Mouse (Mus musculus) midbrain, embryonic 13.5 days (tissue): ENCODE data around the gene Cyth2. TPM values are rescaled to one million over a fixed set of nuclear protein-coding genes. Genes with fewer than 3 reads are reported as not detected.

ENCODE experiments used
- ATAC-seq: fragments of 200-750 bp; cut with Nextera tagmentation; 2 replicates; pipeline ENCODE4 v1.8.0; 2017; ENCODE audit warnings: mild to moderate bottlenecking, moderate TSS enrichment, moderate library complexity
- H3K27ac ChIP-seq: fragments of 300-500 bp; sonication (generic); 2 replicates; pipeline ENCODE4 v1.5.1; 2015; ENCODE audit warnings: inconsistent platforms, mild to moderate bottlenecking, moderate library complexity
- H3K27me3 ChIP-seq: fragments of 300-500 bp; sonication (generic); 2 replicates; pipeline ENCODE4 v1.6.1; 2015; ENCODE audit warnings: mild to moderate bottlenecking, inconsistent platforms
- H3K36me3 ChIP-seq: fragments of 300-500 bp; sonication (generic); 2 replicates; pipeline ENCODE4 v1.6.1; 2015; ENCODE audit warnings: mild to moderate bottlenecking, inconsistent platforms
- H3K4me1 ChIP-seq: fragments of 300-500 bp; sonication (generic); replicated peaks from 2 replicates; pipeline ENCODE4 v1.6.1; 2015; ENCODE audit warnings: inconsistent platforms
- H3K4me2 ChIP-seq: fragments of 300-500 bp; sonication (generic); replicated peaks from 2 replicates; pipeline ENCODE4 v1.6.1; 2015; ENCODE audit warnings: moderate library complexity, mild to moderate bottlenecking, inconsistent platforms
- H3K4me3 ChIP-seq: fragments of 300-500 bp; sonication (generic); replicated peaks from 2 replicates; pipeline ENCODE4 v1.5.1; 2015; ENCODE audit warnings: mild to moderate bottlenecking, inconsistent platforms
- H3K9ac ChIP-seq: fragments of 300-500 bp; sonication (generic); replicated peaks from 2 replicates; pipeline ENCODE4 v1.6.1; 2015; ENCODE audit warnings: mild to moderate bottlenecking, inconsistent platforms
- H3K9me3 ChIP-seq: fragments of 300-500 bp; sonication (generic); 2 replicates; pipeline ENCODE4 v1.6.1; 2016; ENCODE audit warnings: mild to moderate bottlenecking, inconsistent platforms
- WGBS: fragments of 180-500 bp; shearing (Covaris S2); methylation state at CpG from one replicate; pipeline ENCODE4 v1.1.7; 2015; 5-methylcytosine and 5-hydroxymethylcytosine counted together
- polyA plus RNA-seq: library from polyadenylated mRNA; unstranded; fragments of >200 nt; fragmentation: Nextera tagmentation; extraction: Ambion mirVana; gene quantifications from 2 replicates; pipeline ENCODE4 v1.2.1, GENCODE M21; 2015

Gene Cyth2
- polyA plus RNA-seq, 1 experiment from 2014 or later, result 362 TPM

DNA sequence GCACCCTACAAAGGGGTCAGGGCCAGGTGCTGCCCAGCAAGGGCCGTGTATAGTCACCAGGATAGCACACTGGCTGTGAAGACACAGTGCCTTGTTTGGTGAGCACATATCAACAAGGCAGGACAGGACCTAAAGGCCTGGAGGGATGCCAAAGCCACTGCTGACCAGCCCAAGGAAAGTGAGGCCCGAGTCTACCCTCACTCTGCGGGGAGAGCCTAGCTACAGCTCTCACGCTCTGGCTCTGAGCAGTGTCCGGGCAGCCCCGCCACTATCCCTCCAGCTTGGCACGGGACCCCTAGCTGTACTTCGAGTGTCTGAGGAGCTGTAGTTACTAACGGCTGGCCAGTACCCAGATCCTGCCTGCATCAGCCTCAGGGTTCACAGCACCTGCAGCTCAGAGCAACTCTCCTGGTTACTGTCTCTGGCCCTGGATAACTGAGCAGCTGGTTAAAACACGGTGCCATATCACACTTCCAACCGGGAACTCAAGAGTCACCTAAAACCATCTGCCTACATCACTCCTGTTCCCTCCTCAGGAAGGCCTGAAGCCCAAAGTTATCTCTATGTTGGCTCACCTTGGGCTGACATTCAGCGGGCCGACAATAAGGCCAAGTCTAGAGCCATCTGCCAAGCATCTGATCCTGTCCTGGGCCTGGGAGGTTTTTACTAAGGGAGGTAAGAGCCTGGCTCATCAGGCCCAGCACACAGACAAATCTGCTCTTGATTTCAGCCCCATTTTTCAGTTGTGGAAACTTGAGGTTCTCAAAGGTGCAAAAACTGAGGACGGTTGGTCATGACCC lies 4.9 kb downstream of the Cyth2 start:
- no peak overlapping the region for H3K4me2 ChIP-seq
- H3K9me3 ChIP-seq, result no peaks in the 10 kb centered on the region
- H3K9ac ChIP-seq, result no peak overlapping the region
- peaks cover 40% of the 10 kb centered on the region for H3K4me1 ChIP-seq
- no peak for ATAC-seq
- peaks cover 72% of the 10 kb centered on the region for H3K36me3 ChIP-seq
- no peak overlapping the region for H3K27ac ChIP-seq
- WGBS, result 89% methylated on average over 14 of the region's 14 CpGs
- no peaks in the 10 kb centered on the region for H3K27me3 ChIP-seq
- no peak overlapping the region for H3K4me3 ChIP-seq

DNA sequence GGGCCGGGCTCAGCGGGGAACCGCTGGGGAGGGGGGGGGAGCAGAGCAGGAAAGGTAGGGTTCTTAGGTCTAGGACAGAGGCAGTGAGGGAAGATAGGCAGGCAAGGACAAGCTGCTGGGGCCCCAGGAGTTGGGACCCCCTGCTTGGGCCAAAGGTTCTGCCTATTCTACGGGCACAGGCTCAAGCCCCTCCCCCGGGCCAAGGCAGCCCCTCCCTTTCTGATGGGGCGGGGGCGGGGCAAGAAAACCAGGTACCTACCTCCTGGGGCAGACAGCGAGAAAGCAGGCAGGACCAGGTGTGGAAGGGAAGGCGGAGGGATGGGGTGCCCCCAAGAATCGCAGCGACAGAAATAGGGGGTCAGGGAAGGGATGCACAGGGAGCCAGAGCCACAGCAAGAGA lies 5.9 kb downstream of the Cyth2 start:
- H3K4me3 ChIP-seq, result no peak overlapping the region
- H3K4me2 ChIP-seq, result no peak overlapping the region
- peaks cover 82% of the 10 kb centered on the region for H3K36me3 ChIP-seq
- peak overlapping the region; percentile 53; the same call in 1 of the 2 replicates for H3K27ac ChIP-seq
- no peak for ATAC-seq
- H3K9ac ChIP-seq, result no peak overlapping the region
- WGBS, result 37% methylated on average over 9 of the region's 11 CpGs
- H3K9me3 ChIP-seq, result no peaks in the 10 kb centered on the region
- H3K27me3 ChIP-seq, result no peaks in the 10 kb centered on the region
- H3K4me1 ChIP-seq, result peaks cover 40% of the 10 kb centered on the region

DNA sequence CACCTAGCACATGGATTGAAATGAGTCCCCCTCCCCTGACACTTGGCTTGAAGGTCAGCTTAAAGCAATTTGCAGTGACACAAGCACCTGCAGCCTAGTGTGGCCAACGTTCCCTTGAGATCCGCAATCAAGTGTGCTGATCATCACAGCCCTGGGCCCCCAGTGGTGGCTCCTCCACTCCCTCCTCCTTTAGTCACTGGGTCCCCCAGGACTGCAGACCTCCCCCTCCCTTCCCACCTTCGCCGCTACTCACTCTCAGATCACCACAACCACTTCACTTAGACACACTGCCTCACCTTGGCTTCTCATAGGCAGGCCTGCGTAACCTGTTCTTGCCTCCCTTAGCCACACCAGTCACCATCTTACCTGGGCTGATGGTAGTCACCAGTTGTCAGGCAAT lies 8.4 kb downstream of the Cyth2 start:
- Histone ChIP-seq H3K4me2 (no peak overlapping the region), H3K4me3 (no peak overlapping the region), H3K27me3 (no peaks in the 10 kb centered on the region), H3K36me3 (peaks cover 87% of the 10 kb centered on the region), H3K9me3 (no peaks in the 10 kb centered on the region), H3K27ac (peak overlapping the region; percentile 31; the same call in 1 of the 2 replicates), H3K9ac (no peak overlapping the region), H3K4me1 (peaks cover 23% of the 10 kb centered on the region)
- WGBS, result 59% methylated on average over 5 of the region's 5 CpGs
- ATAC-seq, result no peak

DNA sequence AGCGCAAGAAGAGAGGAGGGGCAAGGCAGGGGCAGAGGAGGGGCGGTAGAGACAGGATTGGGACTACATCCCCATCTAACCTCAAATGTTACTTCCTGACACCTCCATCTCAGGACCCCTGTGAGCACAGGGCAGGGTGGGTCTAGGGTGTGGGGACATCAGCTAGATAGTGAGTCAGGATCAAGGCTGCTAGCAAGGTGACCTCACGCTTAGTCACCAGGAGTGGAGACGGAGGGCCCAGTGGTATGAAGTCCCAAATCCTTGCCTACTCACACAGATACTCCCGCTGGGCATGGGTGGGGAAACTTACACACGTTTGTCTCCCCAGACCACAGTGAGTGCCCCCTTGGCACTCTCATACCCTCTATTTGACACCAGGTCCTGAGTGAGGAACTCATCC lies 11.8 kb downstream of the Cyth2 start:
- Histone ChIP-seq H3K9ac (no peak overlapping the region), H3K9me3 (no peaks in the 10 kb centered on the region), H3K27me3 (peaks cover 15% of the 10 kb centered on the region; the same call in 1 of the 2 replicates), H3K4me2 (no peak overlapping the region), H3K27ac (no peak overlapping the region), H3K4me1 (peaks cover 31% of the 10 kb centered on the region), H3K4me3 (no peak overlapping the region), H3K36me3 (peaks cover 80% of the 10 kb centered on the region)
- ATAC-seq, result no peak
- WGBS, result 94% methylated on average over 6 of the region's 6 CpGs

DNA sequence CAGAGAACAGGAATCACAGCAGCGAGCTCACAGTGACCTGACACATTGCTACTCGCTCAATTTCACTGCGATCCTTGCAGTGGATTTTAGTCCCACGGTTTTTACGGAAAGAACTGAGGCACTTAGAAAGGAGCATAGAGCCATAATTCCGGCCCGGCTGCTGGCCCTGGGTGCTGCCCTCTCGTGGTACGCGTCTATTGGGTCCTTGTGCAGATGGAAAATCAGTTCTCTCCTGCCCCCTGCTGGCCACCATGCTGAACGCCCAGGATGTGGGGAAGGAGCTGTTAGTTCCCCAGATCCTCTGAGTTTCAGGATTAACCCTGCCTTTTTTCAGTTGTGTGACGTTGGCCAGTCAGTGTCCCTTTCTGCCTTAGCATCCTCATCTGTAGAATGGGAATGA lies 13.0 kb downstream of the Cyth2 start:
- 3% methylated on average over 12 of the region's 12 CpGs for WGBS
- Histone ChIP-seq H3K9me3 (no peaks in the 10 kb centered on the region), H3K27me3 (peaks cover 28% of the 10 kb centered on the region), H3K4me2 (no peak overlapping the region), H3K4me3 (no peak overlapping the region), H3K36me3 (peaks cover 78% of the 10 kb centered on the region), H3K4me1 (peaks cover 39% of the 10 kb centered on the region), H3K9ac (no peak overlapping the region), H3K27ac (peak overlapping the region; percentile 40; the same call in 1 of the 2 replicates)
- ATAC-seq, result peak; percentile 41; the same call in 1 of the 2 replicates

DNA sequence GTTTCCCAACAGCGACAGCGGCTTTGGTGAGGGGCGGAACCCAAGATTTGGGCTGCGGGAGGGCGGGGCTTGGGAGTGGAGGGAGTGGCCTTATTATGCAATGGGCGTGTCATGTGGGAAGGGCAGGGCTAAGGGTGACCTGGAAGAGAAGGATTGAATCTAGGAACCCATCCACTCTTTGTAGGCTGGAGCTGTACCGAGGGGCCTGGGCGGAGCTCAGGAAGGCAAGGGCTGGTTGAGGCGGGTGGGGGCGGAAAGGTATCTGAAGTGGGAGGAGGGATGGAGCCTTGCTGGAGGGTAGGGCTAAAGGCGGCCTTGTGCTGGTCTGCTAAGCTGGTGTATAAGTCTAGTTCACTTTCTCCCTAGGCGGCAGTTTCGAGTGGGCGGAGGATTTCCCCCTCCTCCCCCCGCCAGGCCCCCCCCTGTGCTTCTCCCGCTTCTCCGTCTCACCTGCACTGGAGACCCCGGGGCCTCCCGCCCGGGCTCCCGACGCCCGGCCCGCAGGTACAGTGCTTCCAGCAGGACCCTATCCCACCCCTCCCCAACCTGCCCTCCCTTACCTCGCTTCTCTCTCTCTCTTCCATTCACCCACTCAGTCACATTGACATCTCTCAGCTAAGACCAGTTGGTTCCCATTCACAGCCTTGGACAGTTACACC lies 13.7 kb downstream of the Cyth2 start:
- 24% methylated on average over 21 of the region's 25 CpGs for WGBS
- Histone ChIP-seq H3K27me3 (peaks cover 34% of the 10 kb centered on the region), H3K4me1 (peaks cover 34% of the 10 kb centered on the region), H3K4me3 (no peak overlapping the region), H3K9me3 (no peaks in the 10 kb centered on the region), H3K27ac (peak overlapping the region; percentile 40; the same call in 1 of the 2 replicates), H3K4me2 (no peak overlapping the region), H3K9ac (no peak overlapping the region), H3K36me3 (peaks cover 80% of the 10 kb centered on the region)
- ATAC-seq, result no peak

DNA sequence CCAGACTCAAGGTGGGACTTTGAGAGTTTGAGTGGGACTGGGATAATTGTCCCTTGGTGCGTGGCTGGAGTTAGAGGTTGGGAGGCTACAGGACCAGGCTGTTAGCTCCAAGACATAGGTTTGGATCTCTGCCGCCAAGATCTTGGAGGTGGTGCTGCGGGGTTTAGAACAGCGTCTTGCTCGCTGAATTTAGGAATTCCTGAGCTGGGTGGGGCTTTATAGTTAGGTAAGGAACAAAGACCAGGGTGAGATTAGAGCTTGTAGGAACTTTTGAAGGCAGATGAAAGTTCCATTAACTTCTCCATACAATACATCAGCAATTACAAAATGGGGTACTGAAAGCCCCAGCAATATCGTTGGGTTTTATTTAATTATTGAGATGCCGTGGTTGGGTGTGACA lies 14.4 kb downstream of the Cyth2 start:
- H3K27ac ChIP-seq, result no peak overlapping the region
- ATAC-seq, result no peak
- H3K27me3 ChIP-seq, result peaks cover 41% of the 10 kb centered on the region
- H3K4me3 ChIP-seq, result no peak overlapping the region
- no peaks in the 10 kb centered on the region for H3K9me3 ChIP-seq
- peaks cover 86% of the 10 kb centered on the region for H3K36me3 ChIP-seq
- no peak overlapping the region for H3K4me2 ChIP-seq
- no peak overlapping the region for H3K9ac ChIP-seq
- WGBS, result 49% methylated on average over 7 of the region's 7 CpGs
- H3K4me1 ChIP-seq, result peaks cover 34% of the 10 kb centered on the region

DNA sequence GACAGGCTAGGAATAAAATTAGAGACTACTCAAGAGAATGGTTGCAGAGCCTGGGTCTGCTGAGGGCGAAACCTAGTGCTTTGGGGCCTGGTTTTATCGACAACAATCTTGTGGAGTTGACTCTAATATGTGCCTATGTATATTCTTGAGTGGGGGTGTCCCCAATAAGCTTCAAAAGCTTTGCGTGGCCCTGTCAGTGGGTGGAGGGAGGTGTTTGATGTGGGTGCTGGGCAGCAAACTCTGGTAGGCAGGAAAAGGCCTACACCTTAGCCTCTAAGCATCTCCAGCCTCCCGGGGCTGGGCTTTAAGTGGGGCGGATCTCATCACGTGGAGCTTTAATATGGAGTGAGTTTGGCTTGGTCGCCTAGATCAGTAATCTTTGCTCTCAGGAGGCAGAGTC lies 15.4 kb downstream of the Cyth2 start:
- H3K27ac ChIP-seq, result no peak overlapping the region
- ATAC-seq, result no peak
- H3K36me3 ChIP-seq, result peaks cover 91% of the 10 kb centered on the region
- no peak overlapping the region for H3K9ac ChIP-seq
- H3K4me3 ChIP-seq, result no peak overlapping the region
- no peaks in the 10 kb centered on the region for H3K9me3 ChIP-seq
- H3K27me3 ChIP-seq, result peaks cover 49% of the 10 kb centered on the region
- H3K4me1 ChIP-seq, result peaks cover 34% of the 10 kb centered on the region
- 57% methylated on average over 7 of the region's 7 CpGs for WGBS
- H3K4me2 ChIP-seq, result peak overlapping the region; percentile 58

DNA sequence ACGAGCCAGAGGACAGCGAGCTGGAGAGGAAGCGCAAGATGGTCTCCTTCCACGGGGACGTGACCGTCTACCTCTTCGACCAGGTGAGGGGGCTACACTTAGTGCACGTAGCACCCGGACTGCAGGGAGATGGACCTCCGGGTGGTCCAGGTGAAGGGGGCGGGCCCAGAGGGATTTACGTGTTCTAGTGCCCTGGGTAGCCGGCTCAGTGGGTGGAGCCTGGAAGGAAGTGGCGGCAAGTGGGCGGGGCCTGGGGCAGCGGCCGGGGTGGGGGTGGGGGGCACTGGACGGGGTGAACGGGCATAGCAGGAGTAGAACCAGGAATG lies 15.9 kb downstream of the Cyth2 start:
- Histone ChIP-seq H3K36me3 (peaks cover 91% of the 10 kb centered on the region), H3K9me3 (no peaks in the 10 kb centered on the region), H3K4me3 (peak overlapping the region; percentile 36), H3K4me2 (peak overlapping the region; percentile 58), H3K27ac (no peak overlapping the region), H3K4me1 (peaks cover 34% of the 10 kb centered on the region), H3K27me3 (peaks cover 49% of the 10 kb centered on the region), H3K9ac (peak overlapping the region; percentile 68)
- ATAC-seq, result no peak
- WGBS, result 1% methylated on average over 19 of the region's 19 CpGs

DNA sequence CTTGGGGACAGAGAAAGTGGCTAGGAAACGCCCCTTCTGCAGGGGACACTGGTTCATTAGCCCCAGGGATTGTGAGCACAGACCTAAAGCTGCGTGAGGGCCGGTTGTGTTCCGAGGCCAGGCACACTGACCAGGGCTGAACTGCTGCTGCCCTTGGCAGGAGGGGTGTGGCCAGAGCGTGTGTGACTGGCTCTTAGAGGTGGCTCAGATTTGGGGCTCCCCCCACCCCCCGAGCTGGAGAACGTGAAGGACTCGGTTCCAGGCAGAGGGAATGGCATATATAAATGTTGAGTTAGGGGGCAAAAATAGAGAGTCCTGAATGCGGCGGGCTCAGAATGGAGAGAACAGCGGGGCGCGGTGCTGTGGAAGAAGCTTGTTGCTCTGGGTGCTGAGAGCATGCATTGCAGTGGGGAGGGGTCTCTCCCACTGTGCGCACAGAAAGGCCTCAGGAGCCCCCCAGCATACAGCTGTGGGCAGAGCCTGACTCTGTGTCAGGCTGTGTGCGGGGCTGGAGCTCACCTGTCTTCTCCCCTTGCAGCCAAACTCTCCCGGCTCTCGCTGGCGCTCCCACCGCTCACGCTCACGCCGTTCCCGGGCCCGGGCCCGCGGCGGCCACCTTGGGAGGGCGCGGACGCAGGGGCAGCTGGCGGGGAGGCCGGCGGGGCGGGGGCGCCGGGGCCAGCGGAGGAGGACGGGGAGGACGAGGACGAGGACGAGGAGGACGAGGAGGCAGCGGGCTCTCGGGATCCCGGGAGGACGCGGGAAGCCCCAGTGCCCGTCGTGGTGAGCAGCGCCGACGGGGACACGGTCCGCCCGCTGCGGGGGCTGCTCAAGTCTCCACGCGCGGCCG lies 16.5 kb downstream of the Cyth2 start:
- peaks cover 34% of the 10 kb centered on the region for H3K4me1 ChIP-seq
- WGBS, result 2% methylated on average over 60 of the region's 60 CpGs
- H3K27ac ChIP-seq, result no peak overlapping the region
- peak overlapping the region; percentile 58 for H3K4me2 ChIP-seq
- ATAC-seq, result no peak
- no peaks in the 10 kb centered on the region for H3K9me3 ChIP-seq
- H3K4me3 ChIP-seq, result peak overlapping the region; percentile 36
- peaks cover 91% of the 10 kb centered on the region for H3K36me3 ChIP-seq
- peaks cover 49% of the 10 kb centered on the region for H3K27me3 ChIP-seq
- H3K9ac ChIP-seq, result peak overlapping the region; percentile 68

DNA sequence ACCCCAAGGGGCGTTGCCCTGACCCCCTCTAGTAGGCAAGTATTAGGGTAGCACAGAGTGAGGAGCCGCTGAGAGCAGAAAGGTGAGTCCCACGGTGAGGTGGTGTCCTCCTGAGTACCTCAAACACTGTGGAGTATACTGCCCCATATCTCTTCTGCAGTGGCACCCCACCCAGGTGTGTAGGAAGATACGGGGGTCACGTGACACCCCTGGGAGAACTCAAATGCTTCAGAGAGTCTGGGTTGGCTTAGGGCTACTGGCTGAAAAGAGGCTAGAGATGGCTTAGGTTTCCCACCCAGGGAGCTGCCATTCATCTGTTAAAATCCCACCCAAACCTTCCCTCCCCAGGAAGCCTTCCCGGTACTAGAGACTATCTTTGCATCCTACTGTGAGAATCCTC lies 17.4 kb downstream of the Cyth2 start:
- H3K4me3 ChIP-seq, result peak overlapping the region; percentile 36; the same call in 1 of the 2 replicates
- peaks cover 34% of the 10 kb centered on the region for H3K4me1 ChIP-seq
- H3K27me3 ChIP-seq, result peaks cover 49% of the 10 kb centered on the region
- no peak overlapping the region for H3K27ac ChIP-seq
- H3K4me2 ChIP-seq, result peak overlapping the region; percentile 58
- no peaks in the 10 kb centered on the region for H3K9me3 ChIP-seq
- WGBS, result 43% methylated on average over 6 of the region's 6 CpGs
- H3K36me3 ChIP-seq, result peaks cover 91% of the 10 kb centered on the region
- peak overlapping the region; percentile 68 for H3K9ac ChIP-seq
- no peak for ATAC-seq

DNA sequence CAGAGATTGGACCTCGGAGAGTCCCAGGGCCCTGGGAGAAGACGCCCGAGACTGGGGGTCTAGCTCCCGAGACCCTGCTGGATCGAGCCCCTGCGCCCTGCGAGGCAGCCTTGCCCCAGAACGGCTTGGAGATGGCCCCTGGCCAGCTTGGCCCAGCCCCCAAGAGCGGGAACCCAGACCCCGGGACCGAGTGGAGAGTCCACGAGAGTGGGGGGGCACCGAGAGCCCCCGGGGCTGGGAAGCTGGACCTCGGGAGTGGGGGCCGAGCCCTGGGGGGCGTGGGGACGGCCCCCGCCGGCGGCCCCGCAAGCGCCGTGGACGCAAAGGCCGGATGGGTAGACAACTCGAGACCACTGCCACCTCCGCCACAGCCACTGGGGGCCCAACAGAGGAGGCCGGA lies 19.4 kb downstream of the Cyth2 start:
- Histone ChIP-seq H3K36me3 (peaks cover 92% of the 10 kb centered on the region), H3K27ac (no peak overlapping the region), H3K27me3 (peaks cover 47% of the 10 kb centered on the region), H3K9me3 (no peaks in the 10 kb centered on the region), H3K4me1 (peaks cover 23% of the 10 kb centered on the region), H3K9ac (no peak overlapping the region), H3K4me3 (no peak overlapping the region), H3K4me2 (no peak overlapping the region)
- WGBS, result 95% methylated on average over 29 of the region's 29 CpGs
- no peak for ATAC-seq
